Mouse (Mus musculus) spleen, postnatal 14 days (tissue): ENCODE measurements around the gene Zdhhc13.
A peak's percentile ranks its signal among the peaks of the same experiment; 100 is the strongest.

Experiments
- DNase-seq, 2 experiments: peaks; one replicate each; pipeline ENCODE4 v3.0.0; 2021 to 2022; ENCODE audit warnings: low spot score in 2 of 2

Zdhhc13 gene

DNA sequence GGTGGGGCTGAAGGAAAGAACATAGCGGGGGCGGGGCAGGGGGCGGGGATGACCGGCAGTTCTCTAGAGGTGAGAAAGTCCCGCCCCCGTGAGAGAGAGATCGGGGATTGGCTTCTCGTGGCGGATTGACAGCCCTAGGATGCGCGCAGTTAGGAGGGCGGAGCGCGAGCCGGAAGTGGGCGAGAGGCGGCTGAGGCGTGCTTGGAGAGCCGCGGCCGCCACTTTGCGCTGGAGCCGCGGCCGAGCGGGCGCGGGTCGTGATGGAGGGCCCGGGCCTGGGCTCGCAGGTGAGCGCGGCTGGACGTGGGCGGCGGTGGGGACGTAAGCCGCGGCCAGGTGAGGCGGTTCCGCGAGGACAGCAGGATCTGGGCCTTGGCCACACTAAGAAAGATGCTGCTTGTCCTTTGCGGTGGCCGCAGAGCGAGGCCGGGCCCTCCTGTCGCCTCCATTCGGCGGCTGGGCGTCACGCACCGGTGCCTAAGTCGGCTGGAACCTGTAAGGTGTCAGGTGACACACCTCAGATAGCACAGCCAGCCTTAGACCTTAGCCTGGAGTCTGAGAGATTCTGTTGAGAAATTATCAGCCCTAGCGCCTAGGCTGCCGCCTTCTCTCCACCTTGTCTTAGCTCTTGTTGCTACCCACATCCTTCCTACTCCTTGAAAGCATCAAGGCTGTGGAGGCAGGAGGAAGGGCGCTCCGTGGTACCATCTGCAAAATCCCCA is at the start of gene Zdhhc13:
Zdhhc13 (plus strand) TSS at position 153 of the 722 bp plus-strand sequence.
- peak; percentile 87 to 88 for DNase-seq

DNA sequence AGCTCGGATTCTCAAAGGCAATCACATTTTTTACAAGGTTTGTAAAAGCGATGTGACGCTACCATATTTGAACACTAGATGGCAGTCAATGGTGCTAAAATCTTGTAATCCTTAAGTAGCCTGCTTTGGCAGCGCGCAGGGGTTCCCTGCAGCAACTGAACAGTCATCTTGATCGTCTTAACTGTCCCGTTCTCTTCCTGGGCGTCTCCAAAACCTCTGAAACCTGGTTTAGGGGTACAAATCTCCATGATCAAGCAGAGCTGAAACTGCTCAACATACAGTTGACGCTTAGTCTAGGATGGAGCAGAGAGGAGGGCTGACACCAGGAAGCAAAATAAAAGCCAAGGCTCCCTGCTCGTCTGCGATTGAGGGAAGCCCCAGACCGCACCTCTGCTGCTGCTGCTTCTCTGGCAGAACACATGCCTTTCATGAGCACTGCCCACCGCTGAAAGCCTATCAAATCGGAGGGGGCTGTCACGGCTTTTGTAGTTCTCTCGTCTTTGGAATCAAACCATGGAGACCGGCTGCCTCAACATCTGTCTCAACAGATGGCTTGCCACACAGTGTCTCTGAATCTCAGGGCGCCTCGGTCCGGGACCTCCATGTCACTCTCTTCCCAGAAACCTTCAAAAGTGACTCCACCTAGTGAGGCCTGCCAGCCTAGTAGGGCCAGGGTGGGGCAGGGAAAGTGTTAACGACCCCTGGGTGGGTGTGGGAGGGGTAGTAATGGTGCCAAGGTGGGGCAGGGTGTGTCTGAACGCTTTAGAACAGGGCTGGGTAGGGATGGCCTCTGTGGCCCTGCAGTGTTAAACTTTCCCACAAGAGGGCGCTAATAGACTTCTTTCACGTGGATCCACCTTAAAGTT is 39.3 kb upstream of the Zdhhc13 start:
- DNase-seq, result peak; percentile 47 to 75

GRCm38 (mm10) chr7:48750164-48750809 is 38.5 kb upstream of the Zdhhc13 start:
- DNase-seq, result no peak

- no peak for DNase-seq
These were observed 37.6 kb upstream of the Zdhhc13 start for GRCm38 (mm10) chr7:48751222-48751621.

DNA sequence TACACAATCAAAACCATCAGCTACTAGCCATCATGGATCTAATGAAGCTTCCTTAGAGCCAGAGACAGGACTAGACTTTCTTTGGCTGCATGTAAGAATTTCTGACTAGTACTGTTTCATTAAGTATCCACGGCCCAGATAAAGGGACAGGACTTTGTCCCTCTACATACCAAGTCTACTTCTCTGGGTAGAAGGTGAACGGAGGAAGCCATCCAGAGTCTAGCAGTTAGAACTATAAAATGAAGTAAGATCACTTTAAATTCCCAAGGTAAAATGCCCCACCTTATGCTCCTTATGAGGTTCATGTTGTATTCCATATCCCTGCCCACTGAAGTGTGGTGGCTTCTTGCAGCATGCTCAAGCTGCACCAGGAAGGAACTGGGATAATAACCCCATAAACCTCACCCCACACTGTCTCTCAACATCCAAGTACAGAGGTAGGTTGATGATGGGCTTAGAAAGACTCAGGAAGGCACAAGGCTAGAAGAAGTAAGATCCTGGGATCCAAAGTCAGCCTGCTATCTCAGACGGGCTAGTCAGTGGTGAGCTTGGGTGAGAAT is 34.3 kb upstream of the Zdhhc13 start:
- no peak for DNase-seq

GRCm38 (mm10) chr7:48755825-48756224 is 33.0 kb upstream of the Zdhhc13 start:
- DNase-seq, result no peak

- DNase-seq, result no peak
These were observed 32.4 kb upstream of the Zdhhc13 start for GRCm38 (mm10) chr7:48756306-48756931.

- DNase-seq, result no peak
These were observed 30.7 kb upstream of the Zdhhc13 start for GRCm38 (mm10) chr7:48758083-48758482.

DNA sequence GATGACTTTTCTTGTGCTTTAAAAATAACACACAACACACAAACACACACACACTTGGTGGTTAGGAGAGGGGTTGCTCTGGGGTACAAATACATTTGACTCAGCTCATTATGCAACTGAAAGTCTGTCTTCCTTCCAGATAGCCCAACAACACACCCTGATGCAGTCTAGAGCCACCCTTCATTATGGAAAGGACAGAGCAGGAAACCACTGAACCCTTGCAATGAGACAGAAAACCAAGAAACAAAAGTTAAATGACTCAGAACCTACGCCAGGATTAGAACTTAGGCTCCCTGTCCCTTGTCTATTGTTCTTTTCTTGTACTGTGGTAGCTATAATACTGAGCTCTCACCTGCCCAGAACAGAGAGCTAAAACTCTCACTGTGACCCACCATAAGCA is 28.0 kb upstream of the Zdhhc13 start:
- DNase-seq, result no peak

- DNase-seq, result no peak
These were observed 26.5 kb upstream of the Zdhhc13 start for GRCm38 (mm10) chr7:48762289-48762688.

- no peak for DNase-seq
These were observed 26.1 kb upstream of the Zdhhc13 start for GRCm38 (mm10) chr7:48762721-48763120.

- no peak for DNase-seq
These were observed 22.8 kb upstream of the Zdhhc13 start for GRCm38 (mm10) chr7:48765959-48766358.

DNA sequence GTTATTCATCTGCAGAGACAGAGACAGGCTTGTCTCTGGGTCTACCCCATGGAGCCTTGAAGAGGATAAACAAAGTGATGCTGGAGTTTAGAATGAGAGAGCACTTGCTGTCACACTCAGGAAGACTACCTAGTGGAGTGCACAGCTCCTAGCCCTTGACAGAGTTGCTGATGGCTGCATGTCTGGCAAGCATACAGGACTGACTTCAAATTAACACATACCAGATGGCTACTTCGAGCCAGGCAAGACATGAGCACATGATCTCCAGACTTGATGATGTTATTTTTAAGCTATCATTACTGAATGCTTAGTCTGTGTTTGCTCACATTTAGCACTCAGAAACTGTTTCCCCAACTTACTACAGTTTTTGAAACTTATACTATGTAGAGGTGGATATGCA is 19.1 kb upstream of the Zdhhc13 start:
- DNase-seq, result no peak

GRCm38 (mm10) chr7:48772060-48772734 is 16.6 kb upstream of the Zdhhc13 start:
- no peak for DNase-seq

DNA sequence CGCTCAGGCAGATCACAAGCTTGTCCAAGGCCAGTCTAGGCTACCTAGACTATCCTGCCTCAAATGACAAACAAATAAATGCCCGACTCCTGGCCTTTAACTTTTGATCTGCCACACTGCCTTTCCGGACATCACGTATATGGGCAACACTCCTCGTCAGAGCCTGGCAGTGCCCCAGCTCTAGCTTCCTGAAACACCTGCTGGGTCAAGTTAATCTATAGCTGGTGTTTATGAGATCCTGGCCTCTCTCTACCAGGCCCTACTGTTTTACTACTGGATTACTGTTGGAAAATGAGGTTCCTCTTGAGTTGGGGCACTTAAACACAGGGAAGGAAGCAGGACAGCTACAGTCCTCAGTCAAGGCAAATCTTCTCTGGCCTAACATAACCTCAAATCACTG is 15.5 kb upstream of the Zdhhc13 start:
- no peak for DNase-seq

GRCm38 (mm10) chr7:48774633-48775032 is 14.2 kb upstream of the Zdhhc13 start:
- DNase-seq, result no peak

DNA sequence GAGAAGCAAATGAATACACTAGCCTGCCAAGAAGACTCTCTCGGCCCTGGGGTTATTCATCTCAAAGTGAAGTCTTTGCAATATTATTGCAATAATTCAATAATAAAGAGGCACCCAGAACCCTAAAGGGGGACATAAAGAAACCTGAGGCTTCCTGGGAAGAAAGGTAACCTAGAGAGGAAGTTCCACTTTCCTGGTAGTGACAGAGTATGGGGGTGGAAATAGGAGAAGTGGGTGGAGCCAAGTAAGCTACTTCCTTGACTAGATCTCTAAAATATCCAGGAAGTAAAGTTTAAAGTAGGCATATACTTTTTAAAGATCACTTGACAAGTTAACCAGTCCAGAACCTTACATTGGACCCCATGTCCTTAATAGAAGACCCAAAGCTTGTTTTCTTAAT is 13.4 kb upstream of the Zdhhc13 start:
- no peak for DNase-seq

GRCm38 (mm10) chr7:48777721-48778504 is 10.9 kb upstream of the Zdhhc13 start:
- no peak for DNase-seq

DNA sequence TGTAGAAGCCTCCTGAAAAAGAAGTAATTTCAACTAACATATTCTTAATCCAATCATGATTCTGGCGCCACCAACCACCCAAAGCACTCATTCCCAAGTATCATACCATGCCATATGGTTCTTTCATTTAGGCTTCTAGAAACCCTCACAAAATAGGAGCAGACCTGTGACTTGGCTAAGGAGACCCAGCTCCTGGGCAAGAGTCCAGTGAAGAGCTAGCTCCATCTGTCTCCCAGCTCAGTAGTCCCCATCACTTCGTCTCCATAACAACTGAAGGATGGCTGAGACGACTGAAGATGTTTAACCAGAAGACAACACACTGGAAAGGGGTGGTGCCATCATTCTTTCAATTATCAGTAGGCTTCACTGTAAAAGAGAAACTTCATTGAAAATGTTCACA is 9.7 kb upstream of the Zdhhc13 start:
- no peak for DNase-seq

DNA sequence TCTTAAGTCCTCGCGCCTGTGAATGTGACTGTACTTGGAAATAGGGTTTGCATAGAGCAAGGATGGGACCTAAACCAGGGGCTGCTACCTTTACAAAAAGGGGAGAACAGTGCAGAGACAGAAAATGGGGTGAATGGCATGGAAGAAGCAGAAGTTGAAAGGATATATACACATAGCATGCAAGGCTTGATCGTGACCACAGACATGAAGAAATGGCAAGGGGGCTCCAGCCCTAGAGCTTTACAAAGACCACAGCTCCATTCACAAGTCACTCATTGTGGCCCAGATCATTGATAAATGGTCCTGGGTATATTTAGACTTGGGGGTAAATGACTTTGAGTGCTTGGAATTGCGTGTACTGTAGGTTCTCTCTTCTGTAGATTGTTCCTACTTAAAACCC is 6.4 kb upstream of the Zdhhc13 start:
- DNase-seq, result no peak
